Mouse (Mus musculus) kidney, postnatal 0 days (tissue): ENCODE results near the gene Aldh1l1. TPM values are rescaled to one million over a fixed set of nuclear protein-coding genes. Genes with fewer than 3 reads are reported as not detected.

ENCODE experiments used
- ATAC-seq: fragments of 200-750 bp; cut with Nextera tagmentation; replicated peaks from 2 replicates; pipeline ENCODE4 v1.8.0; 2017; ENCODE audit warnings: low read depth, moderate number of reproducible peaks, moderate TSS enrichment, moderate library complexity; ENCODE audit not compliant: low FRiP score
- DNase-seq: peaks from one replicate; pipeline ENCODE4 v3.0.0-alpha.2; 2016; ENCODE audit warnings: low spot score
- H3K27ac ChIP-seq: fragments of 300-500 bp; sonication (generic); 2 replicates; pipeline ENCODE4 v1.5.1; 2014; ENCODE audit warnings: mild to moderate bottlenecking
- H3K27me3 ChIP-seq: fragments of 300-500 bp; sonication (generic); 2 replicates; pipeline ENCODE4 v1.6.1; 2014; ENCODE audit warnings: low read length, mixed read lengths; ENCODE audit not compliant: insufficient read depth
- H3K36me3 ChIP-seq: fragments of 300-500 bp; sonication (generic); 2 replicates; pipeline ENCODE4 v1.6.1; 2014; ENCODE audit warnings: low read length, mixed read lengths; ENCODE audit not compliant: insufficient read depth
- H3K4me1 ChIP-seq: fragments of 300-500 bp; sonication (generic); replicated peaks from 2 replicates; pipeline ENCODE4 v1.6.1; 2014; ENCODE audit warnings: antibody characterized with exemption, low read length, mixed read lengths; ENCODE audit not compliant: insufficient read depth
- H3K4me2 ChIP-seq: fragments of 300-500 bp; sonication (generic); 2 replicates; pipeline ENCODE4 v1.6.1; 2014; ENCODE audit warnings: mild to moderate bottlenecking, low read length, moderate library complexity, mixed read lengths
- H3K4me3 ChIP-seq: fragments of 300-500 bp; sonication (generic); replicated peaks from 2 replicates; pipeline ENCODE4 v1.5.1; 2014; ENCODE audit warnings: low read depth, low read length
- H3K9ac ChIP-seq: fragments of 300-500 bp; sonication (generic); 2 replicates; pipeline ENCODE4 v1.6.1; 2014; ENCODE audit warnings: low read depth, low read length
- H3K9me3 ChIP-seq: fragments of 300-500 bp; sonication (generic); replicated peaks from 2 replicates; pipeline ENCODE4 v1.6.1; 2016; ENCODE audit warnings: low read length, inconsistent platforms, mixed read lengths
- CTCF ChIP-seq: IDR thresholded peaks from 2 replicates; pipeline ENCODE4 v1.5.1; 2016; ENCODE audit warnings: antibody characterized with exemption, low read depth, mild to moderate bottlenecking, moderate library complexity
- WGBS: fragments of 180-500 bp; shearing (Covaris S2); extraction: QIAGEN DNeasy Blood & Tissue Kit; methylation state at CpG from one replicate; pipeline ENCODE4 v1.1.7; 2014; 5-methylcytosine and 5-hydroxymethylcytosine counted together
- polyA plus RNA-seq: library from polyadenylated mRNA; unstranded; fragments of >200 nt; fragmentation: Nextera tagmentation; extraction: Ambion mirVana; gene quantifications from 2 replicates; pipeline ENCODE4 v1.2.1, GENCODE M21; 2015

Aldh1l1 gene
- polyA plus RNA-seq, 1 experiment from 2014 or later, result 42.8 TPM

DNA sequence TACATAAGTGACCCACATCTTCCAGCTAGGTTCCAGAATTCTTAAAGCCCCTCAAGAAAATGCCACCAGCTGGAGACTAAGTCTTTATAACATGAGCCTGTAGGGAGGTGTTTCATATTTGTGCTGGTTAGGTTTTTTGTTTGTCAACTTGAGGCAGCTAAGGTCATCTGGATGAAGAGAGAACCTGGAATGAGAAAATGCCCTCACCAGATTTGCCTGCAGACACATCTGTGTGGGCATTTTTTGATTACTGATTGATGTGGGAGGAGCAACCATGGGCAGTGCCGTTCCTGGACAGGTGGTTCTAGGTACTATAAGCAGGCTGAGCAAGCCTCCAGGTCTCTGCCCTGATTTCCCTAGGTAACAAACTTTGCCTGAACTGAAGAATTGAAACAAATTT is 1.3 kb downstream of the Aldh1l1 start:
- Histone ChIP-seq H3K27ac (no peak overlapping the region), H3K4me1 (no peaks in the 10 kb centered on the region), H3K36me3 (no peaks in the 10 kb centered on the region), H3K27me3 (no peaks in the 10 kb centered on the region), H3K9ac (no peak overlapping the region), H3K4me3 (no peak overlapping the region), H3K4me2 (no peak overlapping the region), H3K9me3 (no peaks in the 10 kb centered on the region)
- TF ChIP-seq CTCF, result no peak
- WGBS, result 67% methylated on average over 1 of the region's 1 CpGs
- DNase-seq (no peak), ATAC-seq (no peak)

DNA sequence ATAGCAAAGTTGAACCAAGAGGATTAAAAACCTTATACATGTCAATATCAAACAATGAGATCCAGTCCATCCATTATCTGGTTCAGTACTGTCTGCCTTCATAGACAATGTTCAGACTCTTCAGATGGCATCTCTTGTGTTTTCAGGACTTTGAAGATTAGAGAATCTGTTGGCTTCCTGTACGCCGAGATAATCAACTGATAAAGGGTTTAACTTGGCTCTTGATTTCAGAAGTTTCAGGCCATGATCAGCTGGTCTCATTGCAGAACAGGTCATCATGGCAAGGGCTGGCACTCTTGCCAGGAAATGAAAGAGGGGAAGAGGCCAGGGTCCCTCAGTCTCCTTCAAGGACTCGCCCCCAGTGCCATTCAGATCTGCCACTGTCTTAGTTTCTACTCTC is 3.3 kb downstream of the Aldh1l1 start:
- Histone ChIP-seq H3K36me3 (no peaks in the 10 kb centered on the region), H3K4me1 (no peaks in the 10 kb centered on the region), H3K4me2 (no peak overlapping the region), H3K27ac (no peak overlapping the region), H3K27me3 (no peaks in the 10 kb centered on the region), H3K9ac (no peak overlapping the region), H3K4me3 (no peak overlapping the region), H3K9me3 (no peaks in the 10 kb centered on the region)
- TF ChIP-seq CTCF, result no peak
- WGBS, result 87% methylated on average over 3 of the region's 3 CpGs
- ATAC-seq (no peak), DNase-seq (no peak)

DNA sequence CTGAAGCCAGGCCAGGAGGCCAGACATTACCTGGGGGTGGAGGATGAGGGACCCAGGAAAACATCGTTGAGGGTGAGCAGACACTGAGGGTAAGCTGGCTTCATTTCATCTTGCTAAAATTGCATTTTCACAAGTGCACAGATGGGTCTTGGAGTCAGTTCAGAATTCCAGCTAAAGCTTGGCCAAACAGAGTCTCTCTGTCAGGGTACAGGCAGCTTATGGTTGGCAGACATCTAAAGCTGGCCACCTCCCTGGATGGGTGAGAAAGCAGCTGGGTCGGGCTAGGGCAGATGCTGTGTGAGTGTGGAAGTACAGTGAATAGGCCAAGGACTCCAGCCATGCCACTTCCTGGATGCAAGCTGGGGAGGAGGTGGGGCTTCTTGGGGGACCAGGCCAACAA is 4.7 kb downstream of the Aldh1l1 start:
- no peak for DNase-seq
- no peak for TF ChIP-seq CTCF
- Histone ChIP-seq H3K4me3 (no peak overlapping the region), H3K27me3 (no peaks in the 10 kb centered on the region), H3K36me3 (no peaks in the 10 kb centered on the region), H3K9me3 (no peaks in the 10 kb centered on the region), H3K27ac (no peak overlapping the region), H3K9ac (no peak overlapping the region), H3K4me1 (0 out of 2 replicates have a peak, but pooled peaks cover 3% of the 10 kb centered on the region), H3K4me2 (no peak overlapping the region)
- ATAC-seq, result no peak
- 82% methylated on average over 2 of the region's 2 CpGs for WGBS

DNA sequence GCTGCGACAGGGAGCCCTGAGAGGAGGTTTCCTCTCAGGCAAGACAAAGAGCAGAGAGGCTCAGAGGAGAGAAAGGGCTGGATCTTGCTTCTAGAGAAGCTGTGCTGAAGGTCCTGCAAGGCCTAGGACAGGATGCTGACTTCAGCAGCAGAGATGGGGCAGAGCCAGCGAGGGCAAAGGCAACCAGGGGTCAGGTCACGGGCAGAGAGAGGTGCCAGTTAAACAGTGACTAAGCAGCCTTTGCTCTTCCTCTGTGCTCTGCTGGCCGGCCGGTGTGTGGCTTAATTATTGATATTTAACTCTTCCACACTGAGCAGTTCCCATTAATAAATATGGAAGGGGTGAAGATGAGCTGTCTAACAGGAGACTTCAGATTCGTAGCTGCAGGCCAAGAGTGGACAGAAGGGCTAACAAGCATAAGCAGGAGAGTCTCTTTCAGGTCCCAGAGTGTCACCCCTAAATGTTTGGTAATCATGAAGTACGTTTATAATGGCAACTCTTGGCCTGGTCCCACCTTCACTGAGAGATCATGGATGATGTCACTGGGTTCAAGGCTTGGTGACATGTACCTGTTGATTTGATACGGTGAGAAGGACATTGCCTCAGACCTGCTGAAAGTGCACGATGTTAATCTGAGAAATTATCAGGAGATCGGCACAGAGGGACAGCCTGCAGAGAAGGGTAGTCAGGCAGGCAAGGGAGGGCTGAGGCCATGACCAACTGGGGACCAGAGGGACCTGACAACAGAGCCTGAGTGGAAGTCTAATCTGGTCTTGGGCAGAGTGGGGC is 5.9 kb downstream of the Aldh1l1 start:
- no peaks in the 10 kb centered on the region for H3K36me3 ChIP-seq
- 0 out of 2 replicates have a peak, but pooled peaks cover 3% of the 10 kb centered on the region for H3K4me1 ChIP-seq
- no peak for DNase-seq
- no peak overlapping the region for H3K4me2 ChIP-seq
- H3K27me3 ChIP-seq, result no peaks in the 10 kb centered on the region
- H3K27ac ChIP-seq, result peak overlapping the region; percentile 68
- no peaks in the 10 kb centered on the region for H3K9me3 ChIP-seq
- no peak overlapping the region for H3K4me3 ChIP-seq
- H3K9ac ChIP-seq, result no peak overlapping the region
- no peak for TF ChIP-seq CTCF
- peak; percentile 89 for ATAC-seq
- WGBS, result 61% methylated on average over 10 of the region's 10 CpGs

DNA sequence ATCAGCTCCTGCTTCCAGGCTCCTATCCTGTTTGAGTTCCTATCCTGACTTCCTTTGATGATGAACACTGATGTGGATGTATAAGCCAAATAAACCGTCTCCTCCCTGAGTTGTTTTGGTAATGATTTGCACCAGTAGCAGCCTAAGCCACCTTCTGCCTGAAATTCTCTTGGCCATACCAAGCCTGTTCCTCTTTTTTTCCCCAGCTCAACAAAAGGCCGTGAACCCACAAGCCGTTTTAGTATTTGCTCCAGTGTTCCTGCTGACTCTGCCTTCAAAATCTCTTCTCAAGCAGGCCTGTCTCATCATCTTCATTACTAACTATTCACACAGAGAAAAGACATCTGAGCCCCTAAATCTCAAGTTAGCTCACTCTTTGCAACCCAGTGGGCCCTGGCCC is 7.9 kb downstream of the Aldh1l1 start:
- Histone ChIP-seq H3K4me3 (no peak overlapping the region), H3K4me2 (no peak overlapping the region), H3K4me1 (0 out of 2 replicates have a peak, but pooled peaks cover 3% of the 10 kb centered on the region), H3K9ac (no peak overlapping the region), H3K27me3 (no peaks in the 10 kb centered on the region), H3K27ac (no peak overlapping the region; the same call in 1 of the 2 replicates), H3K36me3 (no peaks in the 10 kb centered on the region), H3K9me3 (no peaks in the 10 kb centered on the region)
- WGBS, result 61% methylated on average over 3 of the region's 3 CpGs
- no peak for DNase-seq
- no peak for ATAC-seq
- TF ChIP-seq CTCF, result no peak

DNA sequence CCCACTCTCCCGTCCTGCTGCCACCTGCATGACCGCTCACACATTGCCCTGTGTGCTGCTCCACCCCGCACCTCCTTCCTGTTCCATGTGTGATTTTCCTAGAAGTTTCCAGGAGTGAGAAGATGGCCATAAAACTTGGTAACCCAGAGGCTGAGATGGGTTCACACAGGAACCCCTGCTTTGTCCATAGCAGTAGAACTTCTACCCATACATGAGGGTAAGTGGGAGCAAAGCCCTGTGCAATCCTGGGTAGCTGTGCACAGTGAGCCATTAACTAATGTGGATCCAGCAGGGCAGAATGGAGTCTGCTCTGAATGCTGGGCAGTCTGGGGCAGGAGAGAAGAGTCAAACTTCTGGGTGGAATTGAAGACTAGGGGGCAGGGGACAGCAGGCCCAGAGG is 8.3 kb downstream of the Aldh1l1 start:
- H3K4me2 ChIP-seq, result no peak overlapping the region
- H3K27ac ChIP-seq, result peak overlapping the region; percentile 48

More for the DNA sequence above, 8.3 kb downstream of the Aldh1l1 start:
- no peaks in the 10 kb centered on the region for H3K27me3 ChIP-seq
- H3K4me3 ChIP-seq, result no peak overlapping the region
- H3K4me1 ChIP-seq, result 0 out of 2 replicates have a peak, but pooled peaks cover 3% of the 10 kb centered on the region
- H3K36me3 ChIP-seq, result no peaks in the 10 kb centered on the region
- WGBS, result 69% methylated on average over 3 of the region's 3 CpGs
- no peaks in the 10 kb centered on the region for H3K9me3 ChIP-seq
- no peak overlapping the region for H3K9ac ChIP-seq
- DNase-seq (no peak), ATAC-seq (no peak)
- no peak for TF ChIP-seq CTCF
